Mouse (Mus musculus) layer of hippocampus, adult 2 months (tissue): ENCODE results near the gene Myom1. TPM values are rescaled to one million over a fixed set of nuclear protein-coding genes. Genes with fewer than 3 reads are reported as not detected.
A peak's percentile ranks its signal among the peaks of the same experiment; 100 is the strongest.

ENCODE experiments used
- DNase-seq, 2 experiments: peaks; one replicate each; pipeline ENCODE4 v3.0.0; 2022; ENCODE audit warnings: low spot score in 2 of 2
- H3K27ac ChIP-seq: fragments of 200-600 bp; 2 replicates; pipeline ENCODE4 v1.8.1; 2022
- H3K4me3 ChIP-seq: fragments of 200-600 bp; 2 replicates; pipeline ENCODE4 v1.8.1; 2022; ENCODE audit warnings: mild to moderate bottlenecking
- CTCF ChIP-seq: fragments of 200-600 bp; conservative IDR thresholded peaks from 2 replicates; pipeline ENCODE4 v1.8.1; 2022; ENCODE audit warnings: antibody characterized with exemption, mild to moderate bottlenecking, moderate library complexity
- total RNA-seq, 2 experiments: library from RNA; stranded (reverse); gene quantifications; 2 replicates each; pipeline ENCODE4 v1.2.3; 2021

Gene Myom1
- total RNA-seq, 2 experiments from 2014 or later, result 2.2 to 2.8 TPM

DNA sequence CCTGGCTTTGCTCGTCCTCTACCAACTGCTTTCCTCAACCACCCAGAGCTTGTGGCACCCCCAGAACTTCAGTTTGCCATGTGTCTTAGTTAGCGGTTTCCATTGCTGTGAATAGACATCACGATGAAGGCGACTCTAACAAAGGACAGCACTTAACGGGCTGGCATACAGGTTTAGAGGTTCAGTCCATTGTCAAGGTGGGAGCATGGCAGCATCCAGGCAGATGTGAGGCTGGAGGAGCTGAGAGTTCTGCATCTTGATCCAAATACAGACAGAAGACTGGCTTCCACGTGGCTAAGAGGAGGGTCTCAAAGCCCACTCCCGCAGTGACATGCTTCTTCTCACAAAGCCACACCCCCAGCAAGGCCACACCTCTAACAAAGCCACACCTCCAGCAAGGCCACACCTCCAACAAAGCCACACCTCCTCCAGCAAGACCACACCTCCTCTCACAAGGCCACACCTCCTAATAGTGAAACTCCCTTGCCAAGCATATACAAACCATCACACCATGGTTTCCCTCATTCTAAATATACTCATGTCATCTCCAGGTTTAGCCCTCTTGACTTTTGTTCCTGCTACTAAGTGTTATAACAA lies 8.3 kb downstream of the Myom1 start:
- Histone ChIP-seq H3K27ac (no peak overlapping the region), H3K4me3 (no peak overlapping the region)
- no peak for DNase-seq
- TF ChIP-seq CTCF, result no peak

DNA sequence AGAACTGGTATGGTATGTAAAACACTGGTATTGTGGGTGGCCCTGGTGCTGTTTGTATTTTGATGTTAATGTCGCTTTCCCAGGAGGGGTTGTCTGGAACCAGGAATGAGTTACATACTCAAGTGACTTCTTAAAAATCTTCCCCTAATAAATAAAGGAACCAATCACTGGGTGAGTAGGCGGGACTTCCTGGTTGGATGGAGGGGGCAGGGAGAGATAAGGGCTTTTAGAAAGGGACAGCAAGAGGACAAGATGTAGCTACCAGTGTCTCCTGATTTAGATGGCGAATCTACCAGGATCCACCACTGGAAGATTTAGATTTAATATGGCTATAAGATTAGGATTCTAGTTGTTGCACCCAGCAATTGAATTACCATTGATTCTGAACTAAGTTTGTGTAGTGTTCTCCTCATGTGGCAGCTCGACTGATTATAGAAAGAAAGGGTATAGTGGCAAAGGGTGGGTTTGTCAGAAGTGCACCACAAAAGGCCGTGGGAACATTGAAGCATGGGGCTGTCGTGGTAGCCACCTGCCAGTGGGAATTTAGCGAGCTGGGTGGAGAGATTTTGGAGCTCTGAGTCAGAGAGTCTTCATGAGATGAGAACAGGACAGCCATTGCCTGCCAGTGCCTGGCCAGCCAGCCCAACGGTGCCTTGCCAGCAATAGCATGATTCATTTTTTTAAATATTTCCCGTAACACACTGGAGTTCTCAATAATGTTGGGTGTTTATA lies 9.7 kb downstream of the Myom1 start:
- H3K27ac ChIP-seq, result no peak overlapping the region
- no peak for TF ChIP-seq CTCF
- no peak for DNase-seq
- H3K4me3 ChIP-seq, result no peak overlapping the region

DNA sequence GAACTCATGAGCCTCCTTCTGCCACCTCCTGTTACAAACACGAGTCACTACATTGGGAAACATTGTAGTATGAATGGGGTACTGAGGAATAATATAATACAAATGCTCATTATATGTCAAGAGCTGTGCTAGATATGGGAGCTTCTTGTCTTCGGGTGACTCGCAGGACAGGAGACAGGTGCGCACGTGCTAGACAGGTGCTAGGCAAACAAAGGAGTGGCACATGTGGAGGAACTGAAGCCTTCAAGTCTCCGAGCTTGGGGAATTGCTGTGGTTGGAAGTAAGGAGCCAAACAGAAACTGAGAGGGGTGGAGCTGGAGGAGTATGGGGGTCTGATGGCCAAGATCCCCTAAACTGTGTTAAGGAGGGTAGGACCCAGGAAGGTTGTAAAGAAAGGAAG lies 10.7 kb downstream of the Myom1 start:
- Histone ChIP-seq H3K4me3 (no peak overlapping the region), H3K27ac (no peak overlapping the region)
- no peak for DNase-seq
- no peak for TF ChIP-seq CTCF

DNA sequence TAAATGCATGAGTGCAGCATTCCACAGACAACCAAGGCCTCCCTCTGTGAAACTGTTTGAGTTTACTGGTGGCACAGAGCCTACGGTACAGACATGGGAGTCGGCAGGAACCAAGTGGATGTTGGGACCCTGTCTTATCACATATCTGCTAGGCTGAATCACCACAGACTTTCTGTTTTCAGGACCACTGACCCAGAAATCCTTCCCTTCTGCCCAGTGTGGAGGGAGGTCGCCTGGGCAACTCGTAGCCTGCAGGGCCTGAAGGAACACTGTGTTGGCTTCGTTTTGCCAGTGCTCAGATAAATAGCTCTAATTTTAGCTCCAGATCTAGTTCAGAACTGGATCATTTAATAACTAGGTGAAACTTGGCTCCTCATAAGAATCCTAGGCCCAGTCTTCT lies 12.5 kb downstream of the Myom1 start:
- DNase-seq, result no peak
- Histone ChIP-seq H3K4me3 (no peak overlapping the region), H3K27ac (peak overlapping the region; percentile 67)
- TF ChIP-seq CTCF, result no peak

DNA sequence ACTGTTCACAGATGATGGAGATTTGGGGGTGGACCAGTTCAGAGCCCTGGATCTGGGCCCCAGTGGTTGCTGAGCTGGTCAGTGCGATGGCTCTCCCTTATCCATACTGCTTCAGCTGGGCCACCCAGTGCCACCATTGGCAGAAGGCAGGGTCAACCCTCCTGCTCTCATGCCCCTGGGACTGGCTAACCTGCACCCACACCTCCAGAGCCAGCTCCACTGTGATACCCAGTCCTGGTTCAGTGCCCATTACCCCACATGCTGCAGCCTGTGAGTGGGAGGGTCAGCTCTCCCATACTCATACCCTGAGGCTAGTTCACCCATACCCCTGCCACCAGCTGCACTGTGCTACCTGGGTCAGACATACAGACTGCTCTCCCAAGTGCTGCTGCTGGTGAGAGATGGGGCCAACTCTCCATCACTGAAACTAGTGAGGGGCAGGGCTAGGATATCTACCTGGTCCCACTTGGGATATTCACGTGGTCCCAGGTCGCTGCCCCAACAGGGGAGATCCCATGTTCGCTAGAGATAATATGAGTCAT lies 15.1 kb downstream of the Myom1 start:
- Histone ChIP-seq H3K27ac (no peak overlapping the region), H3K4me3 (no peak overlapping the region)
- no peak for DNase-seq
- TF ChIP-seq CTCF, result no peak

DNA sequence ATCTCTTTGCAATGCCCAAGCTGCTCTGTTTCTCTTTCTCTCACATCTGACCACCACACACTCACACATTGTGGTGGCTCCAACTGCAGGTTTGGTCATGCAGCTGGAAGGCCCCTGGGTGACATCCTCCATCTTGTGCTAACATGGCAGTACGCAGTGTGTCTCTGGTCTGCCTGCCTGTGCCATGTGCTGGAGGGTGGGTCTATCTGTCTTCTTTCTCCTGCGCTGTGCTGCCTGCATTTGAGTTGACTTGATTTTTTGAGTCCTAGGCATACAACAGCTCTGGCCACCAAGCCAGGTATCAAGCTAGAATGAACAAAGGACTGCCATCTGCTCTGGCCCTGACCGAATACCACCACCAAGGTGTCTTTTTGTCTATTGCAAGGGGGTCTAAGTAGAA lies 15.7 kb downstream of the Myom1 start:
- Histone ChIP-seq H3K27ac (no peak overlapping the region), H3K4me3 (no peak overlapping the region)
- DNase-seq, result no peak
- TF ChIP-seq CTCF, result no peak

DNA sequence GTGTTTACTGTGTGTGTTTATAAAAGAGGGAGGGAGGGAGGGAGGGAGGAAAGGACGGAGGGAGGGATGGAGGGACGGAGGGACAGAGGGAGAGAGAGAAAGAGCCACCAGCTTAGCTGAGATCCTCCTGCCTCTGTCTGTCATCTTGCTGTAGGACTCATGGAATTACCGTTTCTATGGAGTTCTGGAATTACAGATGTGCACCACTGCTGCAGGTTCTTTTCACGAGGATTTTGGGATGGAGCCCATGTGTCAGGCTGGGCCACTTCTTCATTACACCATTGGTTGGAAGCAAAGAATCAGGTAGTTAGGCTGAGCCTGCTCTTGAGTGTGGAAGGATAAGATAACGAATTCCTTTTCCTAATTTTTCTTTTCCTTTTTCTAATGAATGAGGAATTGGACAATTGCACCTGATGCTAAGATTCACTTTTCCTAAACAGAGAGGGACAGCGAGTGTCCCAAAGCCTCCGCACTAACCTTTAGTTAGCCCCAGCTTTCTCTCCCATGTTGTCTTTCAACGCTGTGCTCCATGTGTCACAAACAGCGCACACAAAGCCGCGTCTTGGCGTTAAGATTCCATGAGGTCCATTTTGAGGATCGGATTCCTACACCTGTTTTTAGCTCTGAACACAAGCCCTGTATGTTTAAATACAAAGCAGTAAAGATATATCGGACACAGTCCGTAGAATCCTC lies 16.3 kb downstream of the Myom1 start:
- no peak overlapping the region for H3K27ac ChIP-seq
- no peak for TF ChIP-seq CTCF
- DNase-seq, result no peak
- no peak overlapping the region for H3K4me3 ChIP-seq

DNA sequence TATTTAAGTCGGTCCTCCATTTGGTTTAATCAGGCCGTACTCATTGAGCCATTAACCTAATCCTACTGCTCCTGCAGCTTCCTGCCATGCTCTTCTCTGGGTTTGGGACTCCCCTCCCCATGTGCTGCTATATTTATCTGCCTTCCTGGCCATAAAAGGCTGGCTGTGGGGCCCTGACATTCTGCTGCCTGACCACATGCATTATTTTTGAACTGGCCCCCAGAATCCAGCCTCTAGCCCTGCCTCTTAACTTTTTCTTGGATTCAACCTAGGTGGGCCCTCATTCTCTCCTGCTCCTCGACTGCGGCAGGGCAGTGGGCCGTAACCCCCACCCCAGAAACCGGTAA lies 16.8 kb downstream of the Myom1 start:
- H3K4me3 ChIP-seq, result no peak overlapping the region
- no peak overlapping the region for H3K27ac ChIP-seq
- no peak for TF ChIP-seq CTCF
- DNase-seq, result no peak

DNA sequence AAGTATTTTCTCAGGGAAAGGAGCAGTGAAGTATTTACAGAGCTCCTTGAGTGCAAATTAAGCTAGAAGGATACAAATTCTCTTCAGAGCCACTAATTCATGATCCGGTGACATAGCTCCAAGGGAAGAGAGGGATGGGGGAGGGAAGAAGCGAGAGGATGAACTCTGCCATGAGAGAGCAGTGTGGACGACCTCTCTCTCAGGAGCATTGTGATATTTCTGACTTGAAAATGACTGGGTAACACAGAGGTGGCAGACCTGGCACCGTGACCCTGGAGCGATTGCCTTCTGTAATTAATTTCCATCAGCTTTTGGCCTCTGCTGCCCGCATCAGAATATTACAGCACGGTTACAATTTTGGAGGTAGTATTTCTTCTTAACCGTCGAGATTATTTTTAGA lies 17.4 kb downstream of the Myom1 start:
- H3K4me3 ChIP-seq, result no peak overlapping the region
- no peak for DNase-seq
- no peak for TF ChIP-seq CTCF

DNA sequence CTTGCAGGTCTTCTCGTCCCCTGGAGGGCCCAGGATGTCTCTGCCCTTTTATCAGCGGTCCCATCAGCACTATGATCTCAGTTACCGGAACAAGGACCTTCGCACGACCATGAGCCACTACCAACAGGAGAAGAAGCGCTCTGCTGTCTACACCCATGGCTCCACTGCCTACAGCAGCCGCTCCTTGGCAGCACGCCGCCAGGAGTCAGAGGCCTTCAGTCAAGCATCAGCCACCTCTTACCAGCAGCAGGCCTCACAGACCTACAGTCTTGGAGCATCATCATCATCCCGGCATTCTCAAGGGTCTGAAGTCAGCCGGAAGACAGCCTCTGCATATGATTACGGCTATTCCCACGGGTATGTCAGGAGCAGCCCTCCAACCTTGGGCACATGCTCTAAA lies 20.4 kb downstream of the Myom1 start:
- DNase-seq, result no peak
- TF ChIP-seq CTCF, result no peak
- H3K27ac ChIP-seq, result no peak overlapping the region

More for the DNA sequence above, 17.4 kb downstream of the Myom1 start:
- H3K27ac ChIP-seq, result no peak overlapping the region

DNA sequence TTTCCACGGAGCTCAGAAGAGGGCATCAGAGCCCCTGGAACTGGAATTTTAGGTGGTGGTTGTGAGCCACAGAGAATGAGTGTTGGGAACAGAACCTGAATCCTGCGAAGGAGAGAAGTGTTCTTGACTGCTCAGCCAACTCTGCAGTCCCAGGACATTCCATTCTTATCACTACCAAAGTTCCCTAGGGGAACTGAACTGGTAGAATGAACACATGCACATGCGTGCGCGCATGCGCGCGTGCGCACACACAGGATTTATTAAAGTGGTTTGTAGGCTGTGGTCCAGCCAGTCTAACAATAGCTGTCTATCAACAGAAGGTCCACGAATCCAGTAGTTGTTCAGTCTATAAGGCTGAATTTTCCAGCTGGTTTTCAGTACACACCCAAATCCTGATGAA lies 21.6 kb downstream of the Myom1 start:
- no peak for DNase-seq
- Histone ChIP-seq H3K4me3 (no peak overlapping the region), H3K27ac (no peak overlapping the region)
- no peak for TF ChIP-seq CTCF

More for the DNA sequence above, 20.4 kb downstream of the Myom1 start:
- no peak overlapping the region for H3K4me3 ChIP-seq

DNA sequence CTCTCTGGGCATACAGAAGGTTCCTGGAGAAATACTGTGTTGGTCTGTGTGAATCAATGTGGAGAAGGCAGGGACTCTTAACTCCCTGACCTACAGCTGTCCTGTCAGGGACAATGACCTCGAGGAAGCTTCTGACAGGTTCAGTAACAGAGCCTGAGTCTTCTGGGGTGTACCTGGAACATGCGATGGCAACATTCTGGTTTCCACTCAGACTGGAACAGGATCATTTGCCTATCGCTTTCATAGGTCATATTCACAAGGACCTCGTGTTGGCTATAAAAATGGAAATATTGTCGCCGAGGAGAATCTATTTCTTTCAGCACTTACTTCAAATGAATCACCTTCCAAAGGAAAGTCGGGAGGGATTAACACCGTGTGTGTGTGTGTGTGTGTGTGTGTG lies 23.5 kb downstream of the Myom1 start:
- no peak for TF ChIP-seq CTCF
- H3K4me3 ChIP-seq, result no peak overlapping the region
- H3K27ac ChIP-seq, result no peak overlapping the region
- no peak for DNase-seq

DNA sequence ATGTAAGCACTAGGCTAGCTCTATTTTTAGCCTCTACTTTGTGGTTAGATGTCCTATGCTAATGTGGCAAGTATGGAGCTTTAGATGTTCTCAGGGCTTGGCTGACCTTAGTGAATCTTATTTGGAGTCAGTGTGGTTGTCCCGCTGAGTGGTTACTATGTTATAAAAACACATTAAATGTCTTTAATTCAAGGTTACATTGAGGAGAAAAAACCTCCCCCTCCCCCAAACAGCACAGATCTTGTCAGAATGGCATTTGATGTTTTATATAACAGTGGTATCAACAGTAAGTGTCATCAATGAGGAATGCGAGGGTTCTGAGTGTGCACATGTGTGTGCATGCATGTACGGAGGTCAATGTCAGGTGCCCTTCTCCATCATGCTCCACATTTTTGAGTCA lies 24.8 kb downstream of the Myom1 start:
- no peak overlapping the region for H3K27ac ChIP-seq
- H3K4me3 ChIP-seq, result no peak overlapping the region
- DNase-seq, result no peak
- TF ChIP-seq CTCF, result no peak

DNA sequence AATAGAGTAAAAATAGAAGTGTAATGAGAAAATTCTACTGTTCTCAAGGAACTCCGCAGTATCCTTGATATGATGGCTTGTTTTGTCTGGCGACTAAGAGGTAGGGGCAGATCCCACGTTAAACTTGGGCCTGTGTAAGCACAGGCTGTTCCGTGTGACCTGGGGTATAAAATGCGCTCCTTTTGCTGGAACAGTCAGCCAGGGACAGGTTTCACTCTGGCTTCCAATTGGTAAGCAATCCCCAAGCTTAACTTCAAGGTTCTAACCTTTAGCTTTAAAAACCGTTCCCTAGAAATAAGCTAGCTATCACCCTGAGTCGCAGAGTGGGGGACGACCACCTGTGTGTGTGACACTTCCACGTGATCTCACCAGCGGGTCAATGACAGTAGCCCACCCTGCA lies 30.3 kb downstream of the Myom1 start:
- no peak for TF ChIP-seq CTCF
- no peak overlapping the region for H3K4me3 ChIP-seq
- no peak overlapping the region for H3K27ac ChIP-seq

More for the DNA sequence above, 30.3 kb downstream of the Myom1 start:
- DNase-seq, result no peak
